Mouse (Mus musculus) spleen, embryonic (tissue): ENCODE data around the gene 1700061G19Rik.

Experiments
- CTCF ChIA-PET: fragments of 350-600 bp; sonication (Branson Sonifier 250); formaldehyde crosslinking; loops from one replicate; lab custom pipeline; 2022; lab: Charles Lee

Gene 1700061G19Rik

GRCm38 (mm10) chr17:56917166-56917565, 41.9 kb downstream of the 1700061G19Rik start:
- CTCF ChIA-PET = no interaction called here

GRCm38 (mm10) chr17:56919725-56920124, 44.4 kb downstream of the 1700061G19Rik start:
- CTCF ChIA-PET = no interaction called here

- CTCF ChIA-PET = interaction anchor here (0.9 kb wide), 1 partner anchor 393 kb away, joined by 5 read pairs; no protein-coding TSS in a partner anchor
Observed at GRCm38 (mm10) chr17:56925998-56926397, 50.7 kb downstream of the 1700061G19Rik start.

- CTCF ChIA-PET = no interaction called here
Observed at GRCm38 (mm10) chr17:56929101-56929500, 53.8 kb downstream of the 1700061G19Rik start.

GRCm38 (mm10) chr17:56929530-56929929, 54.3 kb downstream of the 1700061G19Rik start:
- CTCF ChIA-PET = no interaction called here

- CTCF ChIA-PET = interaction anchor here (0.5 kb wide), 1 partner anchor 299 kb away, joined by 14 read pairs; no protein-coding TSS in a partner anchor
Observed at GRCm38 (mm10) chr17:56930026-56930425, 54.7 kb downstream of the 1700061G19Rik start.

GRCm38 (mm10) chr17:56933395-56933794, 58.1 kb downstream of the 1700061G19Rik start:
- CTCF ChIA-PET = no interaction called here

- CTCF ChIA-PET = no interaction called here
Observed at GRCm38 (mm10) chr17:56934545-56935330, 59.5 kb downstream of the 1700061G19Rik start.

GRCm38 (mm10) chr17:56935363-56936131, 60.3 kb downstream of the 1700061G19Rik start, which contains the start of gene Mllt1:
Gene Mllt1 (minus strand): TSS chr17:56935415.
- CTCF ChIA-PET = interaction anchor here (0.7 to 0.8 kb wide), 2 partner anchors 60 to 123 kb away, joined by 3 read pairs; no protein-coding TSS in a partner anchor

GRCm38 (mm10) chr17:56936731-56937130, 61.5 kb downstream of the 1700061G19Rik start:
- CTCF ChIA-PET = interaction anchor here (0.8 kb wide), 1 partner anchor 124 kb away, joined by 3 read pairs; no protein-coding TSS in a partner anchor
